Mouse (Mus musculus): ENCODE data around the gene Dstyk. TPM values are rescaled to one million over a fixed set of nuclear protein-coding genes. Genes with fewer than 3 reads are reported as not detected.
A peak's percentile ranks its signal among the peaks of the same experiment; 100 is the strongest.

Gene Dstyk
- polyA plus RNA-seq, 1 experiment from 2014 or later: 16.1 TPM

DNA sequence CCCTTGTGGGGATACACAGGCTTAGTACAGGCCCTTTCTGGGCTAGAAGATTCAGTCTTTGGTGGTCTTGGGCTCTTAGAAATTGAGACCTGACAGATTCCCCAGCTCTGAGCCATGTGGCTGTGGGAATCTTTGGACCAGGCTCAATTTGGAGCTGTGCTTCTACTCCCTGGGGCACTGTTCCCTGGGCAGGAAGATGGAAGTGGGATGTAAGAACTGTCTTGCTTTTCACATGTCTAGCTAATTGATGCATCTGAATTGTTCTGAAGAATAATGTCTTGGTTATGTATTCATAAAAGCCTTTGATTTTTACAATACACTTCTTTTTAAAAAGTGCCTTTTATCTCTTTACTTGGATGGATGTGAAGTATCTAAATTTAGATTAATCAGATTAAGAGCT is 8.2 kb downstream of the Dstyk start:
- Histone ChIP-seq H3K4me3 (replicated peaks) (no peak overlapping the region), H3K27ac (no peak overlapping the region), H3K9ac (no peak overlapping the region), H3K27me3 (no peaks in the 10 kb centered on the region), H3K9me3 (no peaks in the 10 kb centered on the region), H3K4me1 (peaks cover 4% of the 10 kb centered on the region; the same call in 1 of the 2 replicates), H3K4me2 (no peak overlapping the region), H3K36me3 (replicated peaks) (no peaks in the 10 kb centered on the region)
- no peak for ATAC-seq (ENCODE audit: low FRiP score)

DNA sequence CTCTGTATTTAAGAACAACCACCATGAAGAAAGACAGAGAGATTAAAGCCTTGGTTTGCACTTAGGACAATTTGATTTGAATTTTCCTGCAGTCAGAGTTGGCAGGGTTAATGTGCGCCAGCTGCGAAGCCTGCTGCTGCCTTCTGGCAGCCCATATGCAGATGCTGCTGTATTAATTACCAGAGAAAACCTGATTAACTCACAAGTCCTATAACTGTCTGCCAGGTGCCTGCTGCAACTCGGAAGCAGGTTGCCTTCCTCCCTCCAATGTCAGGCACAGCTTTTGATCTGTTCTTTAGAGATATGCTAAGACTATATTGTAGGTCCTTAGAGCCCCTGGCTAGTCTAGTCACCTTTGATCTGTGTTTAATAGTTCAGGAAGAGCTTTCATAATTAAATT is 13.5 kb downstream of the Dstyk start:
- H3K4me2 ChIP-seq: no peak overlapping the region
- peaks cover 14% of the 10 kb centered on the region for H3K36me3 ChIP-seq (replicated peaks)
- H3K9me3 ChIP-seq: no peaks in the 10 kb centered on the region
- H3K4me3 ChIP-seq (replicated peaks): no peak overlapping the region
- H3K27me3 ChIP-seq: no peaks in the 10 kb centered on the region
- peaks cover 10% of the 10 kb centered on the region; the same call in 1 of the 2 replicates for H3K4me1 ChIP-seq
- 61% methylated on average over 3 of the region's 3 CpGs for WGBS
- no peak overlapping the region for H3K9ac ChIP-seq
- peak overlapping the region; percentile 48; the same call in 1 of the 2 replicates for H3K27ac ChIP-seq
- ATAC-seq (ENCODE audit: low FRiP score): 0 out of 2 replicates have a peak, but pooled peaks have one; percentile 46

DNA sequence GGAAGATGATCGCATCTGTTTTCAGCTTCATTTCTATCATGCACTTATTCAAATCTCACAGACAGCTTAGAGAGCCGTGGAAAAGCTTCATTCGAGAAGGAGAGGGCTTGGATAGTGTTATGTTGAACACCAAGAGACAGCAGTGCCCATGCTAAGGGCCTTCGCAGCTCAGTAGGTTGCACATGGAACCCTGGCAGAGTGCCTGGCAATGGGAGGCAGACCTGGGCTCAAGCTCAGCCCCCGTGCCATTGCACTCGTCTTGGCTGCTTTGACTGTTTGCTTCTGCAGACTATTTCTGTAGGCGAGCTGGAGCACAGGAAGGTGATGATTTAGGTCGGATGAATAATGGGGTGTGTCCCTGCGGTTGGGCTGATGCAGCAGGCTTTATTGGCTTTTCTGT is 14.4 kb downstream of the Dstyk start:
- H3K9me3 ChIP-seq: no peaks in the 10 kb centered on the region
- no peak overlapping the region for H3K9ac ChIP-seq
- WGBS: 80% methylated on average over 9 of the region's 9 CpGs
- H3K36me3 ChIP-seq (replicated peaks): peaks cover 14% of the 10 kb centered on the region
- ATAC-seq (ENCODE audit: low FRiP score): no peak
- no peak overlapping the region for H3K4me2 ChIP-seq
- no peaks in the 10 kb centered on the region for H3K27me3 ChIP-seq
- H3K4me3 ChIP-seq (replicated peaks): no peak overlapping the region
- H3K27ac ChIP-seq: peak overlapping the region; percentile 32
- H3K4me1 ChIP-seq: peaks cover 10% of the 10 kb centered on the region; the same call in 1 of the 2 replicates

DNA sequence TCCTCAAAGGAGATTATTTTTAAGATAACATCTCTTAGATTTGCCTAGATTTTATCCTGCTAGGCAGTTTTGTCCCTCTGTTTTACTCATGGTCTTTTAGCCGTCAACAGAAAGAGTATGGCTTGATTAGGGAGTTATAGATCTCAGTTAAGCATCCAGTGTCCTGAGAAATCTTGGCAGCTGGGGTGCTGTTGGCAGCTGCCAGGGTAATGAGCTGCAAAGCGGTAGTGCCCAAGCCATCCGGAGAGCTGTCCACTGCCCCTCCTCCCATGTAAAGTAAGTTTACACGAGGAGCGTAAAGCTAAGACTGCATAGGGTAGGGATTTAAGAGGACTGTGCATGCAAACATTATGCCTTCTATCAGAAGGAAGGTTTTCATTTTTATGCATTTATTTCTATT is 16.0 kb downstream of the Dstyk start:
- WGBS: 79% methylated on average over 5 of the region's 5 CpGs
- H3K4me3 ChIP-seq (replicated peaks): no peak overlapping the region
- H3K27me3 ChIP-seq: no peaks in the 10 kb centered on the region
- no peak overlapping the region for H3K4me2 ChIP-seq
- no peaks in the 10 kb centered on the region for H3K9me3 ChIP-seq
- peaks cover 14% of the 10 kb centered on the region for H3K36me3 ChIP-seq (replicated peaks)
- no peak overlapping the region for H3K27ac ChIP-seq
- peaks cover 10% of the 10 kb centered on the region; the same call in 1 of the 2 replicates for H3K4me1 ChIP-seq
- ATAC-seq (ENCODE audit: low FRiP score): no peak
- no peak overlapping the region for H3K9ac ChIP-seq

DNA sequence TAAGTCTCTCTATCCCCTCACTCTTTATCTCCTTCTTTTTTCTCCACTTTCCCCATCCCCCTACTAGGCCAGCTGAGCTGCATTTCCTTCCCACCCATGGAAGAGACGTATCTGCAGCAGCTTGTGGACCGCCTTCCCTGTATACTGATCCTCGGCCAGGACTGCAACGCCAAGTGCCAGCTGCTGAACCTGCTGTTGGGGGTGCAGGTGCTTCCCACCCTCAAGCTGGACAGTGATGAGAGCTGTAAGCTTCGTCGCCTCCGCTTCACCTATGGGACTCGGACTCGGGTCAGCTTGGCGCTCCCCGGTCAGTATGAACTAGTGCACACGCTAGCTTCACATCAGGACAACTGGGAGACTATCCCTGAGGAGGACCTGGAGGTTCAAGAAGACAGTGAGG is 16.7 kb downstream of the Dstyk start:
- no peak for ATAC-seq (ENCODE audit: low FRiP score)
- Histone ChIP-seq H3K9ac (no peak overlapping the region), H3K27ac (no peak overlapping the region), H3K4me1 (peaks cover 10% of the 10 kb centered on the region; the same call in 1 of the 2 replicates), H3K36me3 (replicated peaks) (peaks cover 14% of the 10 kb centered on the region), H3K4me3 (replicated peaks) (no peak overlapping the region), H3K27me3 (no peaks in the 10 kb centered on the region), H3K9me3 (no peaks in the 10 kb centered on the region), H3K4me2 (no peak overlapping the region)
- 90% methylated on average over 12 of the region's 12 CpGs for WGBS

DNA sequence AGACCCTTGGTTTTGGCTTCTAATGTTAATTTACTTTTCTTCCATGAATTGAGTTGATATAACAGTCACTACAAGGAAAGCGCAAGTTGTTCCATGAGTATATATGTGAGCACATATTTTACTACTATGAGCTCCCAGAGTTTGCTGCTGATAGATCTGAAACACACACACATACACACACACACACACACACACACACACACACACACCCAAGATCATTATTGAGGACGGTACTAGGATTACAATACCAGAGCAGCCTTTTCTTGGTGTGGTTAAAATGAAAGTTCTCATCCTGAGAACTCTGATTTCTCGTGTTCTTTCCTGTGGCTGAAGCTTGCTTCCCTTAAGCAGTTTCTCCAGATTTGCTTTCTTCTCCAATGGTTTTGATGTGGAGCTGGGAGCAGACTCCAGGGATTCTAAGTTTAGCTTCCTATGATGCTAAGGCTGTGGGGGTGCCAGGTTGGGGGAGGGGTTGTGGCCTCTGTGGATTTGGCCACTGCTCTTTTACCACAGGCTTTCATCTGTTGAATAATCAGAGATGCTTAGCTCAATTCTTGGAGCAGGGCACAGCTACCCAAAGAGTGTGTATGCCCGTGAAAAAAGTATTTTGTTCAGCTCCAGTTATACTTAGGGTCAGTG is 19.1 kb downstream of the Dstyk start:
- H3K27ac ChIP-seq: no peak overlapping the region
- H3K27me3 ChIP-seq: no peaks in the 10 kb centered on the region
- no peak overlapping the region for H3K9ac ChIP-seq
- H3K4me1 ChIP-seq: peaks cover 4% of the 10 kb centered on the region; the same call in 1 of the 2 replicates
- H3K36me3 ChIP-seq (replicated peaks): peaks cover 25% of the 10 kb centered on the region
- no peak overlapping the region for H3K4me3 ChIP-seq (replicated peaks)
- ATAC-seq (ENCODE audit: low FRiP score): no peak
- WGBS: 79% methylated on average over 4 of the region's 4 CpGs
- no peak overlapping the region for H3K4me2 ChIP-seq
- H3K9me3 ChIP-seq: 0 out of 2 replicates have a peak, but pooled peaks cover 4% of the 10 kb centered on the region

DNA sequence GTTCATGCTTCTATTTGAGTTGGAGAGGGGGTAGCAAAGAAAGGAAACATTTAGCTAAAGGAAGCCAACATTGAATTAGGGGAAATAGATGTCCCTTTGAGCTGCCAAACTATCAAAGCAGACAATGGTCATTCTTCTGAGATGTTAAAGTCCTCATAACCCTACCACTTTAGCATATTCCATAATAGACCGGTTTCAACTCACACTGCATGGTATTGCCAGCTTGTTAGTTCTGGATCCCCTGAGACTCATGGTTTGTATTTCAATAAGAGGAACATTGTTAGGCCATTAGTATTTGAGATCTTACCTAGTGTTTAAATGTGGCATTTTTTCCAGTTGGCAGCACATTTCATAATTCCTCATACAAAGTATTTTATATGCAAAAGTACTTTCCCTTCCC is 19.6 kb downstream of the Dstyk start:
- H3K4me2 ChIP-seq: no peak overlapping the region
- no peaks in the 10 kb centered on the region for H3K27me3 ChIP-seq
- H3K36me3 ChIP-seq (replicated peaks): peaks cover 30% of the 10 kb centered on the region
- WGBS: 80% methylated on average over 1 of the region's 1 CpGs
- H3K9me3 ChIP-seq: 0 out of 2 replicates have a peak, but pooled peaks cover 4% of the 10 kb centered on the region
- H3K27ac ChIP-seq: no peak overlapping the region
- ATAC-seq (ENCODE audit: low FRiP score): no peak
- no peak overlapping the region for H3K9ac ChIP-seq
- H3K4me3 ChIP-seq (replicated peaks): no peak overlapping the region
- no peaks in the 10 kb centered on the region for H3K4me1 ChIP-seq

DNA sequence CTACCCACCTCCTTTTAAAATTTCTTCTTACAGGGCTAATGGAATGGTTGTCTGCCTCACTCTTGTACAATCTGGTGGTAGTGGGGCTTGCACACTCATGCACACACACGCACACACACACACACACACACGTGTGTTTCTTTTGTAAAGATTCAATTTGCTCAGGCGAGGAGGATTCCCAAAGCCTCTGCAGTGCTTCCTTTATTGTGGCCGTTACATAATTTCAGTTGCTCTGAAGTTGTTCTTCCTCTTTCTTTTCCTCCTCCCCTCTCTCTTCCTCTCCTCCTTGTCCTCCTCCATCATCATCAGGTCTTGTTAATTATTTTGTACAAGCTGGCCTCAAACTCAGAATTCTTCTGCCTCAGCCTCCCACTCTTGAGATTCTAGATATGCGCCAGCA is 20.0 kb downstream of the Dstyk start:
- Histone ChIP-seq H3K4me1 (no peaks in the 10 kb centered on the region), H3K9ac (no peak overlapping the region), H3K27me3 (no peaks in the 10 kb centered on the region), H3K27ac (no peak overlapping the region), H3K4me2 (no peak overlapping the region), H3K36me3 (replicated peaks) (peaks cover 34% of the 10 kb centered on the region), H3K9me3 (0 out of 2 replicates have a peak, but pooled peaks cover 4% of the 10 kb centered on the region), H3K4me3 (replicated peaks) (no peak overlapping the region)
- no peak for ATAC-seq (ENCODE audit: low FRiP score)
- WGBS: 89% methylated on average over 5 of the region's 5 CpGs

DNA sequence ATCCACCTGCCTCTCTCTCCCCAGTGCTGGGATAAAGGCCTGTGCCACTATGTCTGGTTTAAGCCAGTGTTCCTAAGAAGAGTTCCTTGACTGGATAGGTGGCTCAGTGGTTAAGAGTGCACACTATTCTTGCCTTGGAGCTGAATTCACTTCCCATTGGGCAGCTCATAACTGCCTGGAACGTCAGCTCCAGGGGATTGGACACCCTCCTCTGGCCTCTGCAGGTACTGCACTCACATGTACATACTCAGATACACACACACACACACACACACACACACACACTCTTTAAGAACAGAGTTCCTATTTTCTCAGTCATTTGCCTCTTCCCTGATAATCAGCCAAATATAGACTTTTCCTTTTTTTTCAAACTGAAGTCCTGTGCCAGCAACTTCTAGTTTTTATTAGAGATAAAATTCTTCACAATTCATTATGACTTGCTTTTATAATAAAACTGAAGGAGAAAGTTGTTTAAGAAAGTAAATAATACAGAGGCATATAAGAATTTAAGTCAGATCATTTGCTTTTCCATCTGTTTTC is 23.6 kb downstream of the Dstyk start:
- no peak for ATAC-seq (ENCODE audit: low FRiP score)
- H3K4me2 ChIP-seq: no peak overlapping the region
- WGBS: 63% methylated on average over 1 of the region's 1 CpGs
- no peaks in the 10 kb centered on the region for H3K27me3 ChIP-seq
- no peak overlapping the region for H3K27ac ChIP-seq
- peaks cover 22% of the 10 kb centered on the region for H3K36me3 ChIP-seq (replicated peaks)
- no peak overlapping the region for H3K4me3 ChIP-seq (replicated peaks)
- no peak overlapping the region for H3K9ac ChIP-seq
- 0 out of 2 replicates have a peak, but pooled peaks cover 4% of the 10 kb centered on the region for H3K9me3 ChIP-seq
- H3K4me1 ChIP-seq: no peaks in the 10 kb centered on the region

DNA sequence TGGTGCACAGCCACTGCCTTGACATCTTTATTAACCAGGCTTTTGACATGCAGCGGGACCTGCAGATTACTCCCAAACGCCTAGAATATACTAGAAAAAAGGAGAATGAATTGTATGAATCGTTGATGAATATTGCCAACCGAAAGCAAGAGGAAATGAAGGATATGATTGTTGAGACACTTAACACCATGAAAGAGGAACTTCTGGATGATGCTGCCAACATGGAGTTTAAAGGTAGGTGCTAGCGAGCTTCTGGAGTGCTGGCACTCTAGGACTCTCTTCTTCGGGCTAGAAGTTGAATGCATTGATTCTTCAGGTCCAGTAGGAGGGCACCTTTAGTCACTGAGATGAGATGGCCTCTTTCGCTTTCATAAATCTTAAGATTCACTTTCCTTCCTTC is 32.4 kb downstream of the Dstyk start:
- WGBS: 92% methylated on average over 7 of the region's 7 CpGs

DNA sequence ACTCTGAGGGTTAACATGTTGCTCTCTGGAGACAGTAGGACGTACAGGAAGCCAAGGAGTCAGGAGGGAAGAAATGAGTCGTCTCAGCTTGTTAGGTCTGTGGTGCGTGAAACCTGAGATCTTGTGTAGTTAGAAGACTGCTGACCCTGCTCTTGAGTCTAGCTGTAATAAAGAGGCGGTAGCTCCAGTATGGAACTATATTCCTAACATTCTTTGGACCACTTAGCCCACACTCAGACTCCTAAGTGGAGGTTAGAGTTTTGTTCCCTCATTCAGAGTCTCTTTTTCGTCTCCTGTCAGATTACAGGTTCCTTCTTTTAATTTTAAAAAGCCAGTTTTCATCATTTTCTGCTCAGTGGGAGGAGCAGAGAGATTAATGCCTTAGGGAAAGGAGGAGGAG is 47.3 kb downstream of the Dstyk start:
- H3K4me2 ChIP-seq: no peak overlapping the region
- H3K27ac ChIP-seq: no peak overlapping the region
- H3K4me3 ChIP-seq (replicated peaks): no peak overlapping the region
- peaks cover 54% of the 10 kb centered on the region for H3K36me3 ChIP-seq (replicated peaks)
- ATAC-seq (ENCODE audit: low FRiP score): no peak
- H3K9ac ChIP-seq: no peak overlapping the region
- no peaks in the 10 kb centered on the region for H3K27me3 ChIP-seq
- no peaks in the 10 kb centered on the region for H3K4me1 ChIP-seq
- 84% methylated on average over 5 of the region's 5 CpGs for WGBS
- H3K9me3 ChIP-seq: no peaks in the 10 kb centered on the region

More for the DNA sequence above, 32.4 kb downstream of the Dstyk start:
- H3K4me1 ChIP-seq: no peaks in the 10 kb centered on the region
- H3K27me3 ChIP-seq: no peaks in the 10 kb centered on the region
- H3K9me3 ChIP-seq: no peaks in the 10 kb centered on the region
- H3K27ac ChIP-seq: no peak overlapping the region
- no peak for ATAC-seq (ENCODE audit: low FRiP score)
- H3K4me3 ChIP-seq (replicated peaks): no peak overlapping the region
- no peak overlapping the region for H3K4me2 ChIP-seq
- H3K36me3 ChIP-seq (replicated peaks): peaks cover 46% of the 10 kb centered on the region
- H3K9ac ChIP-seq: no peak overlapping the region

DNA sequence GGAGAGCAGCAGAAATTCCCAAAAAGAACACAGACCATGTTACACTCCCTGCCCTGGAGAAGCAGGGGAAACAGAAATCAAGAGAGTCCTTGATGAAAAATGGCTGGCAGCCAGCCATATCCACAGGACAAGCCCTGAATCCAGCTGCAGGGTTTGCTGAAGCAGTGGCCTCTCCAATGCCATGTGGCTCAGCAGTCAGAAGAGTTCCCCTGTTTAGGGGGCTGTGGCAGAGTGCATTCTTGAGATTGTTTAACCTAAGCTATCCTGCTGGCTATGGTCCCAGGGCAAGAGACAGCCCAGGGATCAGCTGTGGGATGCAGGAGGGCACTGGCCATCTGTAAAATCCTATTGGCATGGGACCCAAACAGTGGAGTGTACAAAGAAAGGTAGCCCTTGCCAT is 51.6 kb downstream of the Dstyk start:
- Histone ChIP-seq H3K27me3 (no peaks in the 10 kb centered on the region), H3K9ac (no peak overlapping the region), H3K4me3 (replicated peaks) (no peak overlapping the region), H3K4me2 (no peak overlapping the region), H3K9me3 (no peaks in the 10 kb centered on the region), H3K36me3 (replicated peaks) (peaks cover 24% of the 10 kb centered on the region), H3K27ac (no peak overlapping the region), H3K4me1 (no peaks in the 10 kb centered on the region)
- no peak for ATAC-seq (ENCODE audit: low FRiP score)

DNA sequence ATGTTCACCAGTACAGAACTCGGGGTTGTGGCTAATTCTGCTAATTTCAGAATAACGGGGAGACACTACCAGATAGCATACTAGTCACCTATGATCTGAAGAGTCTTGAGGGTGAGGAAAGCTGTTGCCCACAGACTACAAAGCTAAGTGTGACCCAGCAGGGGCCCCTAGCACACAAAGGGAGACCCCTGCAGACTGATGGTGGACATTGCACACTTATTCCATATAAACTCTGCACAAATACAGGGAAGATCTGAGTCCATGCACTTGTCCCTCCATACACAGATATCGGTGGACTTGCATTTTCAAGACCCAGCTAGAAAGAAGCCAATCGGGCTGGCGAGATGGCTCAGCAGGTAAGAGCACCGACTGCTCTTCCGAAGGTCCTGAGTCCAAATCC is 52.2 kb downstream of the Dstyk start:
- Histone ChIP-seq H3K27ac (no peak overlapping the region), H3K36me3 (replicated peaks) (peaks cover 18% of the 10 kb centered on the region), H3K4me1 (no peaks in the 10 kb centered on the region), H3K4me3 (replicated peaks) (no peak overlapping the region), H3K9ac (no peak overlapping the region), H3K4me2 (no peak overlapping the region), H3K27me3 (no peaks in the 10 kb centered on the region), H3K9me3 (no peaks in the 10 kb centered on the region)
- WGBS: 93% methylated on average over 7 of the region's 7 CpGs
- ATAC-seq (ENCODE audit: low FRiP score): no peak
